Mouse (Mus musculus) embryonic fibroblast, embryonic 13.5 days (primary cell): Measurements from ENCODE around the gene Fkbp9.

Experiments used
- CTCF ChIP-seq: IDR thresholded peaks from 2 replicates; pipeline ENCODE4 v1.5.1; 2011; ENCODE audit warnings: mild to moderate bottlenecking, control low read depth, low read length, moderate library complexity, borderline replicate concordance; ENCODE audit not compliant: insufficient read depth
- POLR2A ChIP-seq: IDR thresholded peaks from 2 replicates; pipeline ENCODE4 v1.6.1; 2011; ENCODE audit warnings: low read depth, mild to moderate bottlenecking, control low read depth, low read length, moderate library complexity

DNA sequence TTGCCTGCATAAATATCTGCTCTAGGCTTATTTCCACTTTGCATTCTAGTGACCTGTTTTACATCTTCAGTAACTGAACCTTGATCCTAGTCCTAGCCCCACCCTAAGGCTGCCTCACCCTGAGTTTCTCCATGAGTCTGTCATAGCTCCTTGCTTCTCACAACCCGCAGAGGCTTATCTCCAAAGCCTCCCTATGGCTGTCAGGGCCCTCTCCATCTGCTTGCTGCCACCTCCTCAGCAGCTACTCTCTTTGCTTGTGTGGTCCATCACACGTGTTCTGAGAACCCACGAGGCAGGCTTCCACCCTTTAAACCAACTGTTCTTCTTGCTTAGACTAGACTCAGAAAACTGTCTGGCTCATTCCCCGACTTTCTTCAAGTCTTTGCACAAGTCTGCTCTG is 45.0 kb downstream of the Fkbp9 start:
- TF ChIP-seq POLR2A (no peak), CTCF (no peak)
